Mouse (Mus musculus): ENCODE data around the gene E330009J07Rik.

GRCm38 (mm10) chr6:40429521-40429931, 6.4 kb downstream of the E330009J07Rik start:
- no peak for TF ChIP-seq GATA1 (IDR thresholded peaks at IDR 0.05; ENCODE audit: borderline replicate concordance, low read length)
- TF ChIP-seq FLI1 (IDR thresholded peaks at IDR 0.05; ENCODE audit: low read length): no peak

Measured in megakaryocyte, embryonic 14.5 days (primary cell).